Mouse (Mus musculus) kidney, adult 8-10 months (tissue): ENCODE data around the gene Ephb1.

ENCODE experiments used
- DNase-seq, 2 experiments: peaks; one replicate each; pipeline ENCODE4 v3.0.0; 2022

Gene Ephb1

DNA sequence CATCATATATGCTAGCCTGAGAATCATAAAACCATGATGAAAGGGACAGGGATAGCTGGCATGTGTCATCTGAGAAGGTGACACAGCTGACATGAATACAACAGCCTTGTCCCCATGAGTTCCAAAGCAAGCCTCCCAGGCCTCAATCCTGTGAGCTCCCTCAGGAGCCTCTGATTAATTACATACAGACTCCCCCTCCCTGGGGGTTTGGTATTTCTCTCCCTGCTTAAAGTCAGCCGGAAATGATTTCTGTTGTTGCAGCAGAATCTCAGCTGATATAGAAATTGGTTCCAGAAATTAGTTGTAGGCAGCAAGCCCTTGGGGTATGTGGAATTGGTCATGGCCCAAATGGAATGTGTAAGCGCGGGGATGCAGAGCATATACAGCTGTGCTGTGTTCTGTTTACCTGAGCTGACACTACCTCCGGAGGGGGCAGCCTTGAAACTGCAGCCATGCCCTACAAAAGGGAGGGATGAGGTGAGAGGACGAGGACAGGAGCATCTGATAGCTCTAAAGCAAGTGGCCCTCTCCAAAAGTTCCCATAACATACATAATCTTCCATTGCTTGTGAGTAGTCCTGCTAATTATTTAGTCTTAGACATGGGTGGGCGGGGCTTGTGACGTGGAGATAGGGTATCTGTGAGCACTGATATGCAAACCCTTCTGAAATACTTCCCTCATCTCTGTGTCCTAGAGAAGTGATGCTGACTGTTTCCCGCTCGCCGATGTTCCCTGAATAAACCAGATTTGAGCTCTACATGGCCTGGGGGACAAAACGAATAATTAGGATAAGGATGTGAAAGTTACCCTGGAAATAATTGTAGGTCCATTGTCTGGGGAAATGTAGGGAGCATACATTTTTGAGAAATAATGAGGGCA lies 477.1 kb downstream of the Ephb1 start:
- no peak for DNase-seq

DNA sequence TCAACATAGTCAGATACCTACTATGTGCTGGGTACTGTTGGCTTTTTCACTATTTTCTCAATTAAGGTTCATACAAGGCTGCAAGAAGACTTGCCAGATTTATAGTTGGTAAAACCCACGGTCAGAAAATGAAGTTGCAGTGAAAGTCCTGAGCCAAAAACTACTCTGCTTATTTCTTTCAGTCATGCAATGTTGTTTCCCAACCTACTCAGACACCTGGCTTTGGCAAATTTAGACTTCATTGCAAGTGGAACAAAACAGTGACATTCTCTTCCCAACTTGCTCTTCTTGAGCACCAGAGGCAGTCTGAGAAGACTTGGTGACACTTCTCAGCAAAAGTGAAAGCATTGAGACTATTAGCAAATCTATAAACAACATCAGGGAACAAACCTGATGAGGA lies 479.2 kb downstream of the Ephb1 start:
- no peak for DNase-seq
